Mouse (Mus musculus): ENCODE measurements around the gene Usp34.
A peak's percentile ranks its signal among the peaks of the same experiment; 100 is the strongest.
"Not testable (repeated sequence)": the region's sequence is repeated elsewhere in the genome, so short reads cannot be mapped to it uniquely, and the experiment has no call there.

Usp34 gene

GRCm38 (mm10) chr11:23306764-23307565 is at the start of gene Usp34:
Gene Usp34 (plus strand): TSS chr11:23306895.
- peak; percentile 72 to 86 for DNase-seq (ENCODE audit: low spot score in 2 of 2)

- DNase-seq (ENCODE audit: low spot score in 2 of 2) = no peak
Measured at GRCm38 (mm10) chr11:23259073-23259472, 47.6 kb upstream of the Usp34 start.

DNA sequence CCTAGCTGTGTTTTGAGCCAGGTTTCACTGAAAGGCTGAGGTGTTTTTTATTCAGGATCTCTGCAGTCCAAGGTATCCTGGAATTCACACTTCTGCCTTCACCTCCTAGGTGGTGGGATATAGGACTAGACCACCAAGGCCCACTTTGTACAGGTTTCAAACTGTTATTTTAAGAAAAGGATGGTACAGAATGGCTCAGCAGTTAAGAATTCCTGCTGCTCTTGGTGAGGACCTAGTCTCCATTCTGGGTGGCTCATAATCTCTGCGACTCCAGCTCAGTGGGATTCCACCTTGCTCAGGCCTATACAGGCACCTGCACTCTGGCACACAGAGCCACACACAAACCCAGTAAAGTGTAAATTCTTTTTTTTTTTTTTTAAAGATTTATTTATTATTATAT is 47.2 kb upstream of the Usp34 start:
- no peak for DNase-seq (ENCODE audit: low spot score in 2 of 2)

GRCm38 (mm10) chr11:23260186-23260585 is 46.5 kb upstream of the Usp34 start:
- DNase-seq (ENCODE audit: low spot score in 2 of 2) = no peak

GRCm38 (mm10) chr11:23261490-23261889 is 45.2 kb upstream of the Usp34 start:
- no peak for DNase-seq (ENCODE audit: low spot score in 2 of 2)

- no peak for DNase-seq (ENCODE audit: low spot score in 2 of 2)
Measured at GRCm38 (mm10) chr11:23264949-23265348, 41.7 kb upstream of the Usp34 start.

- peak in 1 of 2 experiments; percentile 16 for DNase-seq (ENCODE audit: low spot score in 2 of 2)
Measured at GRCm38 (mm10) chr11:23271770-23272724, 34.6 kb upstream of the Usp34 start.

DNA sequence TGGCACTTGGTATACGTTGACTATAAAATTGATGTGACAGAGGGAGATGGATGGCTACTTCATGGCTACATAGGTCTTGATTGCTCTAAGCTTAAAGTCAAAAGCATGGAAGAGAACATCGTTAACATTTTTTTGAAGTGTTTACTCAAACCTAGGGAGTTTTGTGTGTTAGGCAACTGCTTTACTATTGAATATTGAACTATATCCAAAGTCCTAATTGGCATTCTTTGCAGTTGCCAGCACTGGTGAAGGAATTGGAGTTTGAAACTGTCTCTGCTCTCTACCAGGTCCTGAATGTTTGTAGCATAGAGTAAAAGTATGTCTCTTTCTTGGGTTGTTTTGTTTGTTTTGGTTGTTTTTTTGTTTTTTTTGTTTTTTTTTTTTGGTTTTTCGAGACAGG is 30.9 kb upstream of the Usp34 start:
- DNase-seq (ENCODE audit: low spot score in 2 of 2) = no peak

DNA sequence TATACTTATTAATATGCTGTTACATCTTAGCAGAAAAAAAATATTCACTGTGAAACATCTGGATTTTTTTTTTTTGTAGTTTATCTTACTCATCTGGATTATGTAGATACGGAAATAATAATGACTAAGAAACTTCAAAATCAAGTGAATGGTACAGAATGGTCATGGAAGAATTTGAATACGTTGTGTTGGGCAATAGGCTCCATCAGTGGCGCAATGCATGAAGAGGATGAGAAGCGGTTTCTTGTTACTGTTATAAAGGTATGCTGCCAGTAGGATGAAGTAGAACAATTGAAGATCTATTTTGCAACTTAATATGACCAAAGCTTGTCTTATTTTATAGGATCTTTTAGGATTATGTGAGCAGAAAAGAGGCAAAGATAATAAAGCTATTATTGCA is 22.2 kb upstream of the Usp34 start:
- no peak for DNase-seq (ENCODE audit: low spot score in 2 of 2)

DNA sequence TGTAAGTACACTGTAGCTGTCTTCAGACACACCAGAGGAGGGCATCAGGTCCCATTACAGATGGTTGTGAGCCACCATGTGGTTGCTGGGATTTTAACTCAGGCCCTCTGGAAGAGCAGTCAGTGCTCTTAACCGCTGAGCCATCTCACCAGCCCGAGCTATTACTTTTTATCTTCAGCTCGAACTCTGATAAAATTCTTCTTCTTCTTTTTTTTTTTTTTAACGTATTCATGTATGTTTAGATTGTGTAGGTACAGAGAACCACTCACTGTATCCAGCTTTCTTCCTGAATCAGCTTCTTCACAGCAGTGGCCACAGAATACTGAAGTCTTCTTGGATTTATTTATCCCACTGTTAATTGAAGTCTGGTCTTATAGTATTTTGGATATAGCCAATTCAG is 17.8 kb upstream of the Usp34 start:
- DNase-seq (ENCODE audit: low spot score in 2 of 2) = not testable (repeated sequence)

DNA sequence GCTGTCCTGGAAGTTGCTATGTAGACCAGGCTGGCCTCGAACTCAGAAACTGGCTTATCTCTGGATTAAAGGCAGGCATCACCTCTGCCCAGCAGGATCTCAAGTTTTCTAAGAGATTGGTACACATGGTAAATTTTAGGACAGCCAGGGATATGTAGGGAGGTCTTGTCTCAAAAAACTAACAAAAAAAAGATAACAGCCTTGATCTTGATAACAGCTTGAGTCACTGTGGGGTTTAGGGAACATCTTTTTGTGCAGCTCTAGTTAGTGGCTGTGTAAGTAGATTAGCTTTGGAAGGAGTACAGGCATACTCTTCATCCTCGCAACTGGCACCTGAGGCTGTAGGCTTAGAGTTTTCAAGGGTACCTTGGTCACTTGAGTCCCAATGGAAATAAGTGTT is 9.3 kb upstream of the Usp34 start:
- no peak for DNase-seq (ENCODE audit: low spot score in 2 of 2)

- DNase-seq (ENCODE audit: low spot score in 2 of 2) = no peak
Measured at GRCm38 (mm10) chr11:23298301-23298700, 8.4 kb upstream of the Usp34 start.

DNA sequence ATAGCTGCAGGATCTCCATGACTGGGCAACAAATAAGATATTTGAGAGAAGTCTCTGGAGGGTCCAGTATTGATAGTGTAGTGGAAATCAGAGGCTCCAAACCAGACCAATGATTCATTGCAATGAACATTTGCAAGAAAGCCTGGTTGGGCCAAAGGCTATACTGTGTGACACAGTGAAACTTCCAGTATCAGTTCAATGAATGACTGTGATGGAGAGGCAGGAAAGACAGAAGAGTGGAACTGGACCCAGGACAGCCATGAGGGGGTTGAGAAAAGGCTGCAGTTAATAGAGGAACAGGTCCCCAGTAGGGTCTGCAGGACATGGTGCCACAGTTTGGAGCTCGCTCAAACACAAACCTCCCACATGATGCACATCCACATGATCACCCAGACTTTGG is 6.8 kb upstream of the Usp34 start:
- DNase-seq (ENCODE audit: low spot score in 2 of 2) = no peak

GRCm38 (mm10) chr11:23303126-23303525 is 3.6 kb upstream of the Usp34 start:
- DNase-seq (ENCODE audit: low spot score in 2 of 2) = no peak

DNA sequence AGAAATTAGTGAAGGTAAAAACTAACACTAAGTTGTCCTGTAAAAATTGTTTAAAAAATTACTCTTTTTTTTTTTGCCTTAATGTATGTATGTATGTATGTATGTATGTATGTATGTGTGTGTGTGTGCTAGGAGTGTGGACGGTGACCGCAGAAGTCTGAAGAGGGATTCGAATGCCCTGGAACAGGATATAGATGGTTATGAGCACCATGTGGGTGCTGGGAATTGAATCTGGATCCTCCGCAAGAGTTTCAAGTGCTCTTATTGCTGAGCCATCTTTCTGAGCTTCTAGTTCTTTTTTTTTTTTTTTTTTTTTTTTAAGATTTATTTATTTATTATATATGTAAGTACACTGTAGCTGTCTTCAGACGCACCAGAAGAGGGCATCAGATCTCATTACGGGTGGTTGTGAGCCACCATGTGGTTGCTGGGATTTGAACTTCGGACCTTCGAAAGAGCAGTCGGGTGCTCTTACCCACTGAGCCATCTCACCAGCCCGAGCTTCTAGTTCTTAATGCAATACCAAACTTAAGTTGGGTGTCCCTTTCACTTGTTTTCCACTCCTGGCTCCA is 1.5 kb upstream of the Usp34 start:
- not testable (repeated sequence) for DNase-seq (ENCODE audit: low spot score in 2 of 2)

GRCm38 (mm10) chr11:23305673-23306608 is 754 bp upstream of the Usp34 start:
- DNase-seq (ENCODE audit: low spot score in 2 of 2) = peak; percentile 96 to 98

DNA sequence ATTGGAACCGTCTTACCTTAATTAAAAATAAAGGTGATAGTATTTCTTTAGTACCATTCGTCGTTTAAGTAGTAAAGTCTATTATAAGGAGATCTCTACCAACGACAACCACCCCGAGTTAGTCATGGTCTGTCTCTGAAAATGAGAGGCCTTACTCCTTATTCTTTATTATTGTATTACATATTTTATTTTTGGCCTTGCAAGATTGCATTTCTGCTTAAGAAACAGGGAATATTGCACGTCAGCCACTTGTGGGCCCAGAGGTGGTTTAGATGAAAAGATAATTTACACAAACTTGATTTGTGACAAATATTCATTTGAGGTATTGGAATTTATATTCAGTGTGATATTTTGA is 848 bp downstream of the Usp34 start:
- DNase-seq (ENCODE audit: low spot score in 2 of 2) = no peak

GRCm38 (mm10) chr11:23313496-23313895 is 6.8 kb downstream of the Usp34 start:
- no peak for DNase-seq (ENCODE audit: low spot score in 2 of 2)

DNA sequence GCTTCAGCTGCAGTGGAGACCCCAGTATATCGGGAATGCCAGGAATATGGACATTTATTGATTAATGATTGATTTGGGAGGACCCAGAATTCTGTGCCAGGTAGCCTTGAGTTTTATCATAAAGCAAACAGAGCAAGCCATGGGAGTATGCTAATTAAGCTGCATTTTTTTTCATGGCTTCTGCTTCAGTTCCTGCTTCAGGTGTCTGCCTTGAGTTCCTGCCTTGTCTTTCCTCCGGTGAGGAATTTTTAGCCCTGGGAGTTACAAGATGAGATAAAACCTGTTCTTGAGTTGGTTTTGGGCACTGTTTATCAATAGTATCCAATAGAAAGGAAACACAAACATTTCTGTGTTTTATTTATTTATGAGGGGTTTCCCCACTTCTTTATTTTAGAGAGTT is 22.7 kb downstream of the Usp34 start:
- no peak for DNase-seq (ENCODE audit: low spot score in 2 of 2)

GRCm38 (mm10) chr11:23332136-23332535 is 25.4 kb downstream of the Usp34 start:
- DNase-seq (ENCODE audit: low spot score in 2 of 2) = no peak

- DNase-seq (ENCODE audit: low spot score in 2 of 2) = no peak
Measured at GRCm38 (mm10) chr11:23335160-23335559, 28.5 kb downstream of the Usp34 start.
